Mouse (Mus musculus) hindbrain, postnatal 0 days (tissue): Measurements from ENCODE around the gene Bmx. TPM values are rescaled to one million over a fixed set of nuclear protein-coding genes. Genes with fewer than 3 reads are reported as not detected.

Source experiments
- ATAC-seq: fragments of 200-750 bp; cut with Nextera tagmentation; 2 replicates; pipeline ENCODE4 v1.8.0; 2017; ENCODE audit warnings: mild to moderate bottlenecking, moderate TSS enrichment, moderate library complexity
- DNase-seq: peaks from one replicate; pipeline ENCODE4 v3.0.0-alpha.2; 2015; ENCODE audit warnings: low spot score
- H3K27ac ChIP-seq: fragments of 300-500 bp; sonication (generic); 2 replicates; pipeline ENCODE4 v1.5.1; 2014; ENCODE audit warnings: mild to moderate bottlenecking
- H3K27me3 ChIP-seq: fragments of 300-500 bp; sonication (generic); 2 replicates; pipeline ENCODE4 v1.6.1; 2014; ENCODE audit warnings: low read length, mixed read lengths; ENCODE audit not compliant: insufficient read depth
- H3K36me3 ChIP-seq: fragments of 300-500 bp; sonication (generic); 2 replicates; pipeline ENCODE4 v1.6.1; 2014; ENCODE audit warnings: low read length, mixed read lengths; ENCODE audit not compliant: insufficient read depth
- H3K4me1 ChIP-seq: fragments of 300-500 bp; sonication (generic); 2 replicates; pipeline ENCODE4 v1.6.1; 2014; ENCODE audit warnings: antibody characterized with exemption, low read length, mixed read lengths; ENCODE audit not compliant: insufficient read depth
- H3K4me2 ChIP-seq: fragments of 300-500 bp; sonication (generic); 2 replicates; pipeline ENCODE4 v1.6.1; 2014; ENCODE audit warnings: low read depth, mild to moderate bottlenecking, low read length, moderate library complexity, mixed read lengths
- H3K4me3 ChIP-seq: fragments of 300-500 bp; sonication (generic); 2 replicates; pipeline ENCODE4 v1.5.1; 2014; ENCODE audit warnings: low read length
- H3K9ac ChIP-seq: fragments of 300-500 bp; sonication (generic); replicated peaks from 2 replicates; pipeline ENCODE4 v1.6.1; 2014; ENCODE audit warnings: mild to moderate bottlenecking, low read length, moderate library complexity, mixed read lengths
- H3K9me3 ChIP-seq: fragments of 300-500 bp; sonication (generic); 2 replicates; pipeline ENCODE4 v1.6.1; 2016; ENCODE audit warnings: low read length, mixed read lengths
- CTCF ChIP-seq: IDR thresholded peaks from 2 replicates; pipeline ENCODE4 v1.5.1; 2016; ENCODE audit warnings: antibody characterized with exemption, control low read depth, low read depth
- WGBS: fragments of 180-500 bp; shearing (Covaris S2); extraction: QIAGEN DNeasy Blood & Tissue Kit; methylation state at CpG from one replicate; pipeline ENCODE4 v1.1.7; 2014; 5-methylcytosine and 5-hydroxymethylcytosine counted together
- polyA plus RNA-seq: library from polyadenylated mRNA; unstranded; fragments of >200 nt; fragmentation: Nextera tagmentation; extraction: Ambion mirVana; gene quantifications from 2 replicates; pipeline ENCODE4 v1.2.1, GENCODE M21; 2015
- total RNA-seq: library from RNA; depleted of rRNA; stranded (reverse); fragments of >200 nt; gene quantifications from 2 replicates; pipeline ENCODE4 v1.2.3, GENCODE M21; 2014

Gene Bmx
- total and polyA plus RNA-seq, 2 experiments from 2014 or later = 0.49 to 0.89 TPM

GRCm38 (mm10) chrX:164178856-164179255 is 79.1 kb downstream of the Bmx start:
- 84% methylated on average over 2 of the region's 2 CpGs for WGBS

GRCm38 (mm10) chrX:164175780-164176179 is 82.2 kb downstream of the Bmx start:
- Histone ChIP-seq H3K4me1 (no peaks in the 10 kb centered on the region), H3K27me3 (no peaks in the 10 kb centered on the region), H3K36me3 (no peaks in the 10 kb centered on the region), H3K9me3 (no peaks in the 10 kb centered on the region), H3K27ac (no peak overlapping the region), H3K4me2 (no peak overlapping the region), H3K9ac (no peak overlapping the region), H3K4me3 (no peak overlapping the region)
- 56% methylated on average over 2 of the region's 2 CpGs for WGBS
- DNase-seq (no peak), ATAC-seq (no peak)
- no peak for TF ChIP-seq CTCF

More at GRCm38 (mm10) chrX:164178856-164179255, 79.1 kb downstream of the Bmx start:
- Histone ChIP-seq H3K36me3 (no peaks in the 10 kb centered on the region), H3K4me3 (no peak overlapping the region), H3K4me2 (no peak overlapping the region), H3K9me3 (no peaks in the 10 kb centered on the region), H3K27me3 (no peaks in the 10 kb centered on the region), H3K4me1 (no peaks in the 10 kb centered on the region), H3K9ac (no peak overlapping the region), H3K27ac (no peak overlapping the region)
- TF ChIP-seq CTCF = no peak
- DNase-seq (no peak), ATAC-seq (no peak)

GRCm38 (mm10) chrX:164175311-164175710 is 82.7 kb downstream of the Bmx start:
- WGBS = 82% methylated on average over 1 of the region's 1 CpGs
- Histone ChIP-seq H3K36me3 (no peaks in the 10 kb centered on the region), H3K9ac (no peak overlapping the region), H3K4me2 (no peak overlapping the region), H3K4me3 (no peak overlapping the region), H3K9me3 (no peaks in the 10 kb centered on the region), H3K4me1 (no peaks in the 10 kb centered on the region), H3K27ac (no peak overlapping the region), H3K27me3 (no peaks in the 10 kb centered on the region)
- DNase-seq (no peak), ATAC-seq (no peak)
- no peak for TF ChIP-seq CTCF

DNA sequence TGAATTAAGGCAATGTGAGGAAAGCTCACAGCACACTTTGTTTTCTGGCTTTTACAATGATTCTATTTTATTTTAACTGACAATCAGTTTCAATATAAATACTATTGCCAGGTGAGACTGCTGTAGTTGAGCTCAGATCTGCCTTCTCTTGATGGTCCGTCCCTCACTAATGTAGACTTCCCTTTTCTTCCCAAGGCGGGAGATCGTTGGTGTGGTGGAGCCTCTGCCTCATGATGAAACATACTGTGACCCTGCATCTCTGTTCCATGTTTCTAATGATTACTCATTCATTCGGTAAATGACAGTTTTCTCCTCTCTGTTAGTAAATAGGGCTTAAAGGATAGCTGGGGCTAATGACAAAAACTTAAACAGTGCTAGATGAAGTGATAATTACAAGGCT is 84.1 kb downstream of the Bmx start:
- Histone ChIP-seq H3K36me3 (no peaks in the 10 kb centered on the region), H3K27ac (no peak overlapping the region), H3K4me2 (no peak overlapping the region), H3K27me3 (no peaks in the 10 kb centered on the region), H3K9me3 (no peaks in the 10 kb centered on the region), H3K4me3 (no peak overlapping the region), H3K9ac (no peak overlapping the region), H3K4me1 (no peaks in the 10 kb centered on the region)
- 91% methylated on average over 4 of the region's 4 CpGs for WGBS
- DNase-seq (no peak), ATAC-seq (no peak)
- TF ChIP-seq CTCF = no peak

DNA sequence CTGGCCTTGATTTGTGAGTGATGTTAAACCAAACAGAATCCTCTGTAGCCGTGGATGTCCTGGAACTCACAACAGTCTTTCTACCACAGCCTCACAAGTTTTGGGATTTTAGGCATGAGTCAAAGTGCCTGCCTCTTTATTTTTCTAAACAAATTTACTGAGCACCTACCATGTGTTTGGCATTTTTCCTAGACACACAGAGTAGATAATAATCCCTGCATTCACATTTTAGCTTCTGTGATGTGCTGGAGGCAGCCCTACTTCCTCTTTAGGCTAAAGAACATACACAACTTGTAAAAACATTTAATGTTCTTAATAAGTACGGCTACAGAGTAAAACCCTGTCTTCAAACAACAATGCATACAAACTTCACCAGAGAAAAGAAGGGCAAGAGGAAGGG is 87.0 kb downstream of the Bmx start:
- Histone ChIP-seq H3K27ac (no peak overlapping the region), H3K4me1 (no peaks in the 10 kb centered on the region), H3K4me3 (no peak overlapping the region), H3K27me3 (no peaks in the 10 kb centered on the region), H3K9ac (no peak overlapping the region), H3K9me3 (no peaks in the 10 kb centered on the region), H3K4me2 (no peak overlapping the region), H3K36me3 (no peaks in the 10 kb centered on the region)
- DNase-seq (no peak), ATAC-seq (no peak)
- no peak for TF ChIP-seq CTCF
- WGBS = 68% methylated on average over 2 of the region's 2 CpGs

GRCm38 (mm10) chrX:164164681-164165080 is 93.3 kb downstream of the Bmx start:
- no peak overlapping the region for H3K4me3 ChIP-seq
- H3K4me1 ChIP-seq = no peaks in the 10 kb centered on the region
- no peak for ATAC-seq
- no peak for DNase-seq
- no peaks in the 10 kb centered on the region for H3K9me3 ChIP-seq
- no peaks in the 10 kb centered on the region; the same call in 1 of the 2 replicates for H3K27me3 ChIP-seq
- no peak overlapping the region for H3K4me2 ChIP-seq
- 82% methylated on average over 1 of the region's 1 CpGs for WGBS
- H3K27ac ChIP-seq = no peak overlapping the region
- no peak overlapping the region for H3K9ac ChIP-seq
- H3K36me3 ChIP-seq = no peaks in the 10 kb centered on the region
- no peak for TF ChIP-seq CTCF

- no peak for ATAC-seq
- Histone ChIP-seq H3K4me2 (no peak overlapping the region), H3K9ac (no peak overlapping the region), H3K27me3 (no peaks in the 10 kb centered on the region), H3K36me3 (no peaks in the 10 kb centered on the region), H3K27ac (no peak overlapping the region), H3K4me3 (no peak overlapping the region), H3K9me3 (no peaks in the 10 kb centered on the region), H3K4me1 (no peaks in the 10 kb centered on the region)
- TF ChIP-seq CTCF = no peak
- WGBS = 85% methylated on average over 5 of the region's 5 CpGs
- no peak for DNase-seq
Measured at GRCm38 (mm10) chrX:164154594-164154993, 103.4 kb downstream of the Bmx start.
